Mouse (Mus musculus) small intestine, adult 2 months (tissue): ENCODE results near the gene Pla2g16. TPM values are rescaled to one million over a fixed set of nuclear protein-coding genes. Genes with fewer than 3 reads are reported as not detected.

Source experiments
- H3K27ac ChIP-seq: fragments of 200-500 bp; 2 replicates; pipeline ENCODE4 v1.5.1; 2012; ENCODE audit warnings: low read depth, low read length, control low read depth, inconsistent platforms; ENCODE audit not compliant: insufficient read depth
- H3K27me3 ChIP-seq: fragments of 200-500 bp; 2 replicates; pipeline ENCODE4 v1.6.1; 2012; ENCODE audit warnings: mild to moderate bottlenecking, moderate library complexity, low read length, inconsistent platforms; ENCODE audit not compliant: control insufficient read depth, insufficient read depth
- H3K36me3 ChIP-seq: fragments of 200-500 bp; 2 replicates; pipeline ENCODE4 v1.6.1; 2012; ENCODE audit warnings: mild to moderate bottlenecking, low read length, control low read depth, inconsistent platforms; ENCODE audit not compliant: control insufficient read depth, insufficient read depth
- H3K4me1 ChIP-seq: fragments of 200-500 bp; 2 replicates; pipeline ENCODE4 v1.6.1; 2012; ENCODE audit warnings: low read length, inconsistent platforms, mixed read lengths; ENCODE audit not compliant: control insufficient read depth, insufficient read depth, insufficient read length
- H3K4me3 ChIP-seq: fragments of 200-500 bp; 2 replicates; pipeline ENCODE4 v1.5.1; 2012; ENCODE audit warnings: low read depth, mild to moderate bottlenecking, control low read depth, inconsistent platforms, low read length, moderate library complexity
- CTCF ChIP-seq: fragments of 200-500 bp; IDR thresholded peaks from 2 replicates; pipeline ENCODE4 v1.5.1; 2012; ENCODE audit warnings: low read depth, mild to moderate bottlenecking, control low read depth, inconsistent platforms, low read length, moderate library complexity, mixed read lengths; ENCODE audit not compliant: insufficient replicate concordance, insufficient read length; ENCODE audit errors: extremely low read depth
- POLR2A ChIP-seq: fragments of 200-500 bp; IDR thresholded peaks from 2 replicates; pipeline ENCODE4 v1.6.1; 2012; ENCODE audit warnings: low read depth, mild to moderate bottlenecking, control low read depth, inconsistent platforms, low read length, moderate library complexity
- WGBS: fragments of 180-500 bp; shearing (Covaris S2); methylation state at CpG from one replicate; pipeline ENCODE4 v1.1.7; 2018; 5-methylcytosine and 5-hydroxymethylcytosine counted together
- polyA plus RNA-seq: library from polyadenylated mRNA; depleted of rRNA; stranded (reverse); fragments of >200 nt; gene quantifications from 2 replicates; pipeline ENCODE4 v1.2.3, GENCODE M21; 2012

The Pla2g16 gene
- polyA plus RNA-seq, 1 experiment: 23.1 TPM

GRCm38 (mm10) chr19:7524879-7525278, 32.4 kb upstream of the Pla2g16 start:
- no peaks in the 10 kb centered on the region for H3K4me1 ChIP-seq
- peaks cover 42% of the 10 kb centered on the region for H3K36me3 ChIP-seq
- H3K4me3 ChIP-seq: no peak overlapping the region
- WGBS: 91% methylated on average over 3 of the region's 3 CpGs
- no peak for TF ChIP-seq CTCF
- TF ChIP-seq POLR2A: no peak
- no peaks in the 10 kb centered on the region for H3K27me3 ChIP-seq
- no peak overlapping the region for H3K27ac ChIP-seq

GRCm38 (mm10) chr19:7528639-7529428, 28.4 kb upstream of the Pla2g16 start:
- H3K27me3 ChIP-seq: no peaks in the 10 kb centered on the region
- H3K4me1 ChIP-seq: no peaks in the 10 kb centered on the region
- TF ChIP-seq POLR2A: no peak
- TF ChIP-seq CTCF: peak; percentile 55; the same call in 1 of the 2 replicates
- H3K27ac ChIP-seq: no peak overlapping the region
- H3K36me3 ChIP-seq: peaks cover 51% of the 10 kb centered on the region
- H3K4me3 ChIP-seq: no peak overlapping the region
- 56% methylated on average over 7 of the region's 7 CpGs for WGBS

- no peaks in the 10 kb centered on the region for H3K27me3 ChIP-seq
- no peaks in the 10 kb centered on the region for H3K4me1 ChIP-seq
- H3K36me3 ChIP-seq: peaks cover 37% of the 10 kb centered on the region
- H3K4me3 ChIP-seq: no peak overlapping the region
- H3K27ac ChIP-seq: no peak overlapping the region
- 94% methylated on average over 5 of the region's 5 CpGs for WGBS
- TF ChIP-seq CTCF (no peak), POLR2A (no peak)
Observed at GRCm38 (mm10) chr19:7531906-7532305, 25.4 kb upstream of the Pla2g16 start.

- no peaks in the 10 kb centered on the region for H3K27me3 ChIP-seq
- no peak overlapping the region for H3K4me3 ChIP-seq
- WGBS: 86% methylated on average over 5 of the region's 5 CpGs
- no peaks in the 10 kb centered on the region for H3K4me1 ChIP-seq
- TF ChIP-seq CTCF (no peak), POLR2A (no peak)
- H3K36me3 ChIP-seq: peaks cover 34% of the 10 kb centered on the region
- no peak overlapping the region for H3K27ac ChIP-seq
Observed at GRCm38 (mm10) chr19:7533891-7534290, 23.4 kb upstream of the Pla2g16 start.

- TF ChIP-seq POLR2A (no peak), CTCF (no peak)
- Histone ChIP-seq H3K4me3 (no peak overlapping the region), H3K27ac (no peak overlapping the region), H3K27me3 (no peaks in the 10 kb centered on the region), H3K4me1 (no peaks in the 10 kb centered on the region), H3K36me3 (no peaks in the 10 kb centered on the region)
- WGBS: 91% methylated on average over 3 of the region's 3 CpGs
Observed at GRCm38 (mm10) chr19:7548924-7549323, 8.3 kb upstream of the Pla2g16 start.

- no peaks in the 10 kb centered on the region for H3K27me3 ChIP-seq
- H3K27ac ChIP-seq: no peak overlapping the region
- TF ChIP-seq POLR2A: no peak
- no peak for TF ChIP-seq CTCF
- H3K36me3 ChIP-seq: no peaks in the 10 kb centered on the region
- H3K4me3 ChIP-seq: no peak overlapping the region
- WGBS: 39% methylated on average over 4 of the region's 4 CpGs
- H3K4me1 ChIP-seq: no peaks in the 10 kb centered on the region
Observed at GRCm38 (mm10) chr19:7551550-7552300, 5.5 kb upstream of the Pla2g16 start.

GRCm38 (mm10) chr19:7552301-7552673, 5.0 kb upstream of the Pla2g16 start:
- H3K27me3 ChIP-seq: no peaks in the 10 kb centered on the region
- 89% methylated on average over 2 of the region's 2 CpGs for WGBS
- H3K4me3 ChIP-seq: no peak overlapping the region
- H3K27ac ChIP-seq: no peak overlapping the region
- H3K4me1 ChIP-seq: no peaks in the 10 kb centered on the region
- no peaks in the 10 kb centered on the region for H3K36me3 ChIP-seq
- TF ChIP-seq CTCF: no peak
- TF ChIP-seq POLR2A: no peak
